Mouse (Mus musculus) liver, adult 2 months (tissue): ENCODE data around the gene BC049352. TPM values are rescaled to one million over a fixed set of nuclear protein-coding genes. Genes with fewer than 3 reads are reported as not detected.

Experiments used
- DNase-seq: peaks from one replicate; pipeline ENCODE4 v3.0.0-alpha.2; 2011; ENCODE audit warnings: low read depth, low spot score; ENCODE audit errors: extremely low read depth
- H3K27ac ChIP-seq: fragments of 200-500 bp; replicated peaks from 2 replicates; pipeline ENCODE4 v1.5.1; 2012; ENCODE audit warnings: low read depth, mild to moderate bottlenecking, control low read depth, inconsistent platforms, low read length; ENCODE audit not compliant: insufficient read depth
- H3K27me3 ChIP-seq: fragments of 200-500 bp; 2 replicates; pipeline ENCODE4 v1.6.1; 2012; ENCODE audit warnings: mild to moderate bottlenecking, moderate library complexity, low read length, inconsistent platforms; ENCODE audit not compliant: control insufficient read depth, insufficient read depth
- H3K36me3 ChIP-seq: fragments of 200-500 bp; 2 replicates; pipeline ENCODE4 v1.6.1; 2012; ENCODE audit warnings: low read length, inconsistent platforms; ENCODE audit not compliant: control insufficient read depth, insufficient read depth
- H3K4me1 ChIP-seq: fragments of 200-500 bp; 2 replicates; pipeline ENCODE4 v1.6.1; 2011; ENCODE audit warnings: low read length; ENCODE audit not compliant: control insufficient read depth, insufficient read depth
- H3K4me3 ChIP-seq: fragments of 200-500 bp; 2 replicates; pipeline ENCODE4 v1.5.1; 2011; ENCODE audit warnings: low read depth, mild to moderate bottlenecking, control low read depth, low read length, moderate library complexity; ENCODE audit not compliant: insufficient read depth
- H3K79me2 ChIP-seq: fragments of 200-500 bp; 2 replicates; pipeline ENCODE4 v1.6.1; 2012; ENCODE audit warnings: inconsistent platforms, mild to moderate bottlenecking, low read length, moderate library complexity; ENCODE audit not compliant: control insufficient read depth, insufficient read depth
- H3K9ac ChIP-seq: fragments of 200-500 bp; 2 replicates; pipeline ENCODE4 v1.6.1; 2012; ENCODE audit warnings: low read depth, mild to moderate bottlenecking, control low read depth, inconsistent platforms, low read length
- CTCF ChIP-seq: fragments of 200-500 bp; IDR thresholded peaks from 2 replicates; pipeline ENCODE4 v1.5.1; 2011; ENCODE audit warnings: low read depth, low read length, control low read depth
- POLR2A ChIP-seq: fragments of 200-500 bp; IDR thresholded peaks from 2 replicates; pipeline ENCODE4 v1.6.1; 2011; ENCODE audit warnings: low read length, control low read depth; ENCODE audit not compliant: insufficient read depth; ENCODE audit errors: extremely low read depth
- WGBS: fragments of 180-500 bp; shearing (Covaris S2); methylation state at CpG from one replicate; pipeline ENCODE4 v1.1.7; 2018; 5-methylcytosine and 5-hydroxymethylcytosine counted together
- polyA plus RNA-seq: library from polyadenylated mRNA; depleted of rRNA; stranded (reverse); fragments of >200 nt; gene quantifications from 2 replicates; pipeline ENCODE4 v1.2.3, GENCODE M21; 2012
- total RNA-seq: library from RNA; depleted of rRNA; stranded (reverse); fragments of >200 nt; gene quantifications from 2 replicates; pipeline ENCODE4 v1.2.3, GENCODE M21; 2014

BC049352 gene
- total and polyA plus RNA-seq, 2 experiments: 0.17 to 0.55 TPM

DNA sequence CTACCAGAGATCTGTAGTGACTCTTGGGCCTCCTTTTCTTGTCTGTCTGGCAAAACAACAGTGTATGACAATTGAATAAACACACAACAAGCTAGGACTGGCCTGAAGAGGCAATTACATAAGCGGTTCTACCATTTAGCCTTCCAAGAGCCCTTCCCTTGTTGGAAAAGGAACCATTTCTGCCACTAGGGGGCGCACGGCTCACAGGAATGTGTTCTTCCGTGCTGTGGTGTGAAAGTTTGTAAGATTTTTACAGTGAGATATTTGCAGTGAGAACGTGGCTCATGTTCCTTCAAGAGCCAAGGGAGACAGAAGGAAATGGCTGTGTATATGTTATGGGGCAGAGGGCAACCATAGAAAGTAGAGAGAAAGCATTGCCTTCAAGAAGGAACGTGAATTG lies 39.8 kb downstream of the BC049352 start:
- DNase-seq: peak; percentile 74
- 16% methylated on average over 6 of the region's 6 CpGs for WGBS

GRCm38 (mm10) chr9:45229359-45229758 lies 47.6 kb downstream of the BC049352 start:
- 78% methylated on average over 8 of the region's 8 CpGs for WGBS
- no peak overlapping the region for H3K4me3 ChIP-seq
- TF ChIP-seq CTCF (no peak), POLR2A (no peak)
- no peak overlapping the region for H3K27ac ChIP-seq
- no peaks in the 10 kb centered on the region for H3K27me3 ChIP-seq
- no peak for DNase-seq
- H3K9ac ChIP-seq: no peak overlapping the region
- H3K4me1 ChIP-seq: no peaks in the 10 kb centered on the region
- no peaks in the 10 kb centered on the region for H3K79me2 ChIP-seq
- no peaks in the 10 kb centered on the region for H3K36me3 ChIP-seq

More for the DNA sequence above, 39.8 kb downstream of the BC049352 start:
- Histone ChIP-seq H3K9ac (no peak overlapping the region), H3K4me3 (no peak overlapping the region), H3K79me2 (no peaks in the 10 kb centered on the region), H3K36me3 (no peaks in the 10 kb centered on the region), H3K27ac (no peak overlapping the region), H3K4me1 (no peaks in the 10 kb centered on the region), H3K27me3 (no peaks in the 10 kb centered on the region)
- TF ChIP-seq POLR2A: no peak
- TF ChIP-seq CTCF: peak; percentile 78

- DNase-seq: peak; percentile 21
- H3K27ac ChIP-seq: peak overlapping the region; percentile 5
- no peak for TF ChIP-seq POLR2A
- TF ChIP-seq CTCF: no peak
- H3K9ac ChIP-seq: no peak overlapping the region
- no peaks in the 10 kb centered on the region for H3K36me3 ChIP-seq
- H3K4me1 ChIP-seq: no peaks in the 10 kb centered on the region
- H3K79me2 ChIP-seq: no peaks in the 10 kb centered on the region
- 74% methylated on average over 6 of the region's 6 CpGs for WGBS
- no peak overlapping the region for H3K4me3 ChIP-seq
- H3K27me3 ChIP-seq: no peaks in the 10 kb centered on the region
Observed at GRCm38 (mm10) chr9:45235668-45236227, 53.9 kb downstream of the BC049352 start.

GRCm38 (mm10) chr9:45236744-45237143 lies 54.9 kb downstream of the BC049352 start:
- DNase-seq: no peak
- TF ChIP-seq CTCF: no peak
- TF ChIP-seq POLR2A: no peak
- no peaks in the 10 kb centered on the region for H3K4me1 ChIP-seq
- H3K79me2 ChIP-seq: no peaks in the 10 kb centered on the region
- H3K9ac ChIP-seq: no peak overlapping the region
- H3K36me3 ChIP-seq: no peaks in the 10 kb centered on the region
- no peak overlapping the region for H3K4me3 ChIP-seq
- H3K27ac ChIP-seq: no peak overlapping the region
- WGBS: 77% methylated on average over 7 of the region's 7 CpGs
- no peaks in the 10 kb centered on the region for H3K27me3 ChIP-seq

DNA sequence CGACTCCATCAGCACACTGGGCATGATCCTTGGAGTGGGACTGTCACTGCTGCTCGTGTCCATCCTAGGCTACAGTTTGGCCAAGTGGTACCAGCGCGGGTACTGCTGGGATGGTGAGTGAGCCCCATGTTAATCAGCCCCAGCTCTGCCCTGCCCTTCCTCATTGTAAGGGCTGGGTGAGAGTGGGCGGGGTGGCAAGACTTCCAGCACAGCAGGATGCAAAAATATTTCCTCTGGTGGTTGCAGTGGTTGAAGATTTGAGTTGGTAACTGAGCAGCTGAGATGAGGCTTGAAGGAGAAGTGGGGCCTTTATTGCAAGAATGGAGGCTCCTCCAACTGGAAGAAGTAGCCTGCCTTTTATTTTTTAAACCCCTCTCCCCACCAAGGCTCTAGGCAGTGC lies 59.6 kb downstream of the BC049352 start:
- H3K4me3 ChIP-seq: no peak overlapping the region
- H3K27me3 ChIP-seq: no peaks in the 10 kb centered on the region
- no peak overlapping the region for H3K27ac ChIP-seq
- TF ChIP-seq POLR2A: no peak
- no peak for TF ChIP-seq CTCF
- DNase-seq: no peak
- H3K4me1 ChIP-seq: no peaks in the 10 kb centered on the region
- H3K79me2 ChIP-seq: no peaks in the 10 kb centered on the region
- 76% methylated on average over 5 of the region's 5 CpGs for WGBS
- no peak overlapping the region for H3K9ac ChIP-seq
- H3K36me3 ChIP-seq: no peaks in the 10 kb centered on the region

DNA sequence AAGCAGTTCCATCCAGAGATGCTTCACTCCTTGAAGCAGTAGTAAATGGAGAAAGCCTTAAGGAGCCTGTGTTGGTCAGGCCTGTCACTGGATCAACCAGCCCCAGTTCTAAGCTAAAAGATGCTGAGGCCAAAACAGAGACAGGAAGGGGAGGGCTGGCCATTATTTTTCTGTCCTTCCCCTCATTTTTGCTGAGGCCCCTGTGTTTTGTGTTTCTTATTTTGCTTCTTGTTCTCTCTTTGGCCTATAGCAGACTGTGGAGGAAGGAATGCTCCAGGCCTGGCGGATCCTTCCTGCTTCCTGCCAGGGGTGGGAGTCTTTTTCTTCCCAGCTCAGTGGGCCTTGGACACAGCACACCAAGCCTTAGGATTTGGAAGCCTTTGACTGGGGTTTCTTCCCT lies 63.6 kb downstream of the BC049352 start:
- peak; percentile 28 for DNase-seq
- Histone ChIP-seq H3K27me3 (no peaks in the 10 kb centered on the region), H3K4me3 (no peak overlapping the region), H3K27ac (peak overlapping the region; percentile 59), H3K36me3 (no peaks in the 10 kb centered on the region), H3K4me1 (no peaks in the 10 kb centered on the region), H3K79me2 (no peaks in the 10 kb centered on the region), H3K9ac (peak overlapping the region; percentile 31; the same call in 1 of the 2 replicates)
- WGBS: 83% methylated on average over 1 of the region's 1 CpGs
- TF ChIP-seq CTCF (no peak), POLR2A (no peak)
